Mouse (Mus musculus) left cerebral cortex, postnatal 14 days (tissue): ENCODE measurements around the gene Opn3. TPM values are rescaled to one million over a fixed set of nuclear protein-coding genes. Genes with fewer than 3 reads are reported as not detected.

Experiments used
- DNase-seq, 2 experiments: peaks; one replicate each; pipeline ENCODE4 v3.0.0; 2021 to 2022; ENCODE audit warnings: low spot score in 2 of 2, mixed read lengths in 1 of 2
- intact Hi-C: fragments of 180-260 bp; cut with DNase I; formaldehyde crosslinking; loops from one replicate; pipeline ENCODE4 v1.15.1; 2025
- total RNA-seq, 2 experiments: library from RNA; stranded (reverse); gene quantifications; 2 replicates each; pipeline ENCODE4 v1.2.3; 2021

The Opn3 gene
- total RNA-seq, 2 experiments from 2014 or later = 12.7 to 14.5 TPM

DNA sequence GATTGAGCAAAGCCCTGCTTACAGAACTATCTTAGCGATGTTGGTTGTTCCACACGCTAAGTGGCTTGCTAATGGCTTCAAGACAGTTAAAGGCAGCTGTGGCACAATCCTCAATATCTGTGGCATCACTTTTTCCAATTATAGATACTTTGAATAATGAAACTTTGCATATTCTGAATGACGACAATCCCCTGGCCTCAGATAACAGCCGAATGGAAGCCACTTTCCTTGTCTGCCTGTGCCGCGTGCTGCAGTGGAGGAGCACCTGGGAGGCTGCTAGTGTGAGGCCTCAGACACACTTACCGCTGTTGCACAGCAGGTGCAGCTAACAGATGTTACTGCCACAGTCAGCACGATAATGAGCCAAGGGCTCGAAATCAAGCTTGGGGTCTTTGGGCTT is 77.6 kb downstream of the Opn3 start:
- DNase-seq = no peak
- intact Hi-C loops = no loop called here

Other genes starting within 250 kb of the Opn3 start
- gene Rgs7, start 200.3 kb downstream of the Opn3 start, total RNA-seq = 100 to 1,000 TPM; 108 to 116 TPM
- gene Kmo, start 72.4 kb downstream of the Opn3 start, total RNA-seq = not detected
- gene Fh1, start 67.1 kb downstream of the Opn3 start, total RNA-seq = 10 to 100 TPM; 76.5 to 90.3 TPM
- gene Chml, start 125 bp upstream of the Opn3 start, total RNA-seq = 10 to 100 TPM; 14.0 to 14.4 TPM
- under 1 TPM; 0.13 to 0.15 TPM for gene Wdr64, start 5.8 kb upstream of the Opn3 start, total RNA-seq
- gene Exo1, start 187.8 kb upstream of the Opn3 start, total RNA-seq = 1 to 10 TPM; 1.2 to 1.7 TPM
- gene Gm38100, start 227.6 kb upstream of the Opn3 start, total RNA-seq = not detected